Mouse (Mus musculus) bone marrow, adult 2 months (tissue): Measurements from ENCODE around the gene Wdr5b.
"Not testable (repeated sequence)": the region's sequence is repeated elsewhere in the genome, so short reads cannot be mapped to it uniquely, and the experiment has no call there.

Source experiments
- CTCF ChIP-seq: fragments of 200-500 bp; IDR thresholded peaks from 2 replicates; pipeline ENCODE4 v1.5.1; 2011; ENCODE audit warnings: low read length, control low read depth; ENCODE audit not compliant: control insufficient read depth, insufficient read depth
- POLR2A ChIP-seq: fragments of 200-500 bp; IDR thresholded peaks from 2 replicates; pipeline ENCODE4 v1.6.1; 2011; ENCODE audit warnings: low read depth, mild to moderate bottlenecking, control low read depth, low read length, borderline replicate concordance; ENCODE audit not compliant: control insufficient read depth

DNA sequence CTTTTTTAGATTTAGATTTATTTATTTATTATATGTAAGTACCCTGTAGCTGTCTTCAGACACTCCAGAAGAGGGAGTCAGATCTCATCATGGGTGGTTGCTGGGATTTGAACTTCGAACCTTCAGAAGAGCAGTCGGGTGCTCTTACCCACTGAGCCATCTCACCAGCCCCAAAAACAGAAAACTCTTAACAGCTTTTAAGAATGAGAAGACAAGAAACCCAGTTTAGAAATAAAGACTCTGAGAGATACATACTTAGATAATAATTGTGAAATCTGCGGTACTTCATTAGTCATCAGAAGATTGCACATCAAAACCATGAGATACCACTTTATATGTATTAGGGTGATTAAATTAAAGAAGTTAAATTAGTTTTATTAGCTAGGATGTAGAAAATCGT is 42.1 kb upstream of the Wdr5b start:
- not testable (repeated sequence) for TF ChIP-seq POLR2A, CTCF
